Mouse (Mus musculus) CH12.LX (cell line): ENCODE data around the gene 9930021J03Rik. TPM values are rescaled to one million over a fixed set of nuclear protein-coding genes. Genes with fewer than 3 reads are reported as not detected.

Experiments
- DNase-seq: peaks from one replicate; pipeline ENCODE4 v3.0.0-alpha.2; 2013; ENCODE audit errors: extremely low read depth
- H3K27ac ChIP-seq: 2 replicates; pipeline ENCODE4 v1.5.1; 2012; ENCODE audit warnings: low read depth, mild to moderate bottlenecking, control low read depth, moderate library complexity; ENCODE audit not compliant: insufficient read depth
- H3K27me3 ChIP-seq: replicated peaks from 2 replicates; pipeline ENCODE3; 2012; ENCODE audit warnings: inconsistent platforms
- H3K36me3 ChIP-seq, 2 experiments: replicated peaks in 1 of 2; 2 replicates each; pipeline versions ENCODE3 to v1.6.1; 2012; ENCODE audit warnings: inconsistent platforms in 1 of 2, low read length in 1 of 2, mild to moderate bottlenecking in 1 of 2, mixed read lengths in 1 of 2, moderate library complexity in 1 of 2; ENCODE audit not compliant: control insufficient read depth in 1 of 2, insufficient read depth in 1 of 2
- H3K4me1 ChIP-seq, 2 experiments: 2 replicates each; pipeline ENCODE4 v1.6.1; 2012; ENCODE audit warnings: inconsistent platforms in 1 of 2, moderate library complexity in 1 of 2; ENCODE audit not compliant: insufficient read depth in 2 of 2, control insufficient read depth in 1 of 2
- H3K4me2 ChIP-seq: 2 replicates; pipeline ENCODE4 v1.6.1; 2012; ENCODE audit warnings: low read depth, mild to moderate bottlenecking, control low read depth; ENCODE audit not compliant: poor library complexity, insufficient read depth, severe bottlenecking
- H3K4me3 ChIP-seq, 3 experiments: fragments of 150-350 bp in 1 of 3; sonication (generic) in 1 of 3; replicated peaks in 1 of 3; 2 replicates each; pipeline versions ENCODE3 to v1.5.1; 2011 to 2012; ENCODE audit warnings: low read depth in 2 of 3, low read length in 2 of 3, mild to moderate bottlenecking in 2 of 3, moderate library complexity in 2 of 3, control low read depth in 1 of 3, improper control_type of control experiment in 1 of 3, inconsistent platforms in 1 of 3, mixed read lengths in 1 of 3; ENCODE audit not compliant: poor library complexity in 1 of 3
- H3K79me2 ChIP-seq: replicated peaks from 2 replicates; pipeline ENCODE4 v1.6.1; 2012; ENCODE audit warnings: mild to moderate bottlenecking, moderate library complexity; ENCODE audit not compliant: control insufficient read depth, poor library complexity, insufficient read depth, severe bottlenecking; ENCODE audit errors: extremely low read depth
- H3K9ac ChIP-seq: 2 replicates; pipeline ENCODE4 v1.6.1; 2012; ENCODE audit warnings: low read depth, mild to moderate bottlenecking, control low read depth, moderate library complexity; ENCODE audit not compliant: insufficient read depth
- H3K9me3 ChIP-seq: replicated peaks from 2 replicates; pipeline ENCODE3; 2012; ENCODE audit warnings: low read length, inconsistent platforms, mixed read lengths
- BHLHE40 ChIP-seq: IDR thresholded peaks from 2 replicates; pipeline ENCODE4 v1.6.1; 2011; ENCODE audit warnings: mild to moderate bottlenecking, low read depth, low read length, improper control_type of control experiment
- CHD1 ChIP-seq: IDR thresholded peaks from 2 replicates; pipeline ENCODE4 v1.6.1; 2012; ENCODE audit warnings: low read depth, low read length, improper control_type of control experiment, inconsistent platforms
- CTCF ChIP-seq, 2 experiments: IDR thresholded peaks in 1 of 2; conservative IDR thresholded peaks in 1 of 2; 2 replicates each; pipeline ENCODE4 v1.5.1; 2011 to 2012; ENCODE audit warnings: low read depth in 2 of 2, low read length in 2 of 2, improper control_type of control experiment in 1 of 2, inconsistent platforms in 1 of 2, mild to moderate bottlenecking in 1 of 2, moderate library complexity in 1 of 2
- E2F4 ChIP-seq: IDR thresholded peaks from 2 replicates; pipeline ENCODE4 v1.6.1; 2011; ENCODE audit warnings: low read depth, low read length, improper control_type of control experiment; ENCODE audit not compliant: insufficient replicate concordance
- EP300 ChIP-seq: IDR thresholded peaks from 2 replicates; pipeline ENCODE4 v1.6.1; 2011; ENCODE audit warnings: low read length, improper control_type of control experiment
- GABPA ChIP-seq: IDR thresholded peaks from 2 replicates; pipeline ENCODE4 v1.6.1; 2012; ENCODE audit warnings: low read depth, low read length, improper control_type of control experiment, inconsistent platforms; ENCODE audit not compliant: insufficient replicate concordance
- HCFC1 ChIP-seq: IDR thresholded peaks from 2 replicates; pipeline ENCODE4 v1.6.1; 2012; ENCODE audit warnings: low read depth, mild to moderate bottlenecking, inconsistent platforms, low read length, improper control_type of control experiment
- MAZ ChIP-seq: IDR thresholded peaks from 2 replicates; pipeline ENCODE4 v1.6.1; 2012; ENCODE audit warnings: low read depth, mild to moderate bottlenecking, inconsistent platforms, low read length, improper control_type of control experiment, moderate library complexity
- MEF2A ChIP-seq: IDR thresholded peaks from 2 replicates; pipeline ENCODE4 v1.6.1; 2014; ENCODE audit warnings: low read depth, mild to moderate bottlenecking, inconsistent platforms, low read length, improper control_type of control experiment, borderline replicate concordance
- MXI1 ChIP-seq: IDR thresholded peaks from 2 replicates; pipeline ENCODE4 v1.6.1; 2011; ENCODE audit warnings: mild to moderate bottlenecking, low read depth, low read length, improper control_type of control experiment
- NELFE ChIP-seq: IDR thresholded peaks from 2 replicates; pipeline ENCODE4 v1.6.1; 2011; ENCODE audit warnings: low read depth, low read length, improper control_type of control experiment
- PAX5 ChIP-seq: IDR thresholded peaks from 2 replicates; pipeline ENCODE4 v1.6.1; 2012; ENCODE audit warnings: low read length, inconsistent platforms, mixed read lengths
- POLR2A ChIP-seq: IDR thresholded peaks from 2 replicates; pipeline ENCODE4 v1.6.1; 2011; ENCODE audit warnings: low read depth, mild to moderate bottlenecking, improper control_type of control experiment, low read length
- POLR2AphosphoS2 ChIP-seq: IDR thresholded peaks from 2 replicates; pipeline ENCODE4 v1.6.1; 2011; ENCODE audit warnings: low read depth, low read length, improper control_type of control experiment
- RAD21 ChIP-seq: IDR thresholded peaks from 2 replicates; pipeline ENCODE4 v1.6.1; 2011; ENCODE audit warnings: low read depth, mild to moderate bottlenecking, low read length, improper control_type of control experiment, moderate library complexity
- RCOR1 ChIP-seq: conservative IDR thresholded peaks from 2 replicates; pipeline ENCODE4 v1.6.1; 2012; ENCODE audit warnings: low read depth, mild to moderate bottlenecking, inconsistent platforms, low read length, improper control_type of control experiment
- SIN3A ChIP-seq: IDR thresholded peaks from 2 replicates; pipeline ENCODE4 v1.6.1; 2012; ENCODE audit warnings: low read length, improper control_type of control experiment, inconsistent platforms
- SMC3 ChIP-seq: IDR thresholded peaks from 2 replicates; pipeline ENCODE4 v1.6.1; 2011; ENCODE audit warnings: low read depth, low read length, improper control_type of control experiment
- TBP ChIP-seq: conservative IDR thresholded peaks from 2 replicates; pipeline ENCODE4 v1.6.1; 2011; ENCODE audit warnings: low read depth, low read length, improper control_type of control experiment
- TCF12 ChIP-seq: IDR thresholded peaks from 2 replicates; pipeline ENCODE4 v1.6.1; 2014; ENCODE audit warnings: low read depth, mild to moderate bottlenecking, inconsistent platforms, low read length, improper control_type of control experiment
- UBTF ChIP-seq: IDR thresholded peaks from 2 replicates; pipeline ENCODE4 v1.6.1; 2012; ENCODE audit warnings: low read depth, mild to moderate bottlenecking, inconsistent platforms, low read length, improper control_type of control experiment, moderate library complexity
- USF1 ChIP-seq: IDR thresholded peaks from 2 replicates; pipeline ENCODE4 v1.6.1; 2014; ENCODE audit warnings: low read depth, mild to moderate bottlenecking, inconsistent platforms, low read length, improper control_type of control experiment
- ZC3H11A ChIP-seq: IDR thresholded peaks from 2 replicates; pipeline ENCODE4 v1.6.1; 2012; ENCODE audit warnings: low read depth, mild to moderate bottlenecking, inconsistent platforms, low read length, improper control_type of control experiment
- ZKSCAN1 ChIP-seq: IDR thresholded peaks from 2 replicates; pipeline ENCODE4 v1.6.1; 2012; ENCODE audit warnings: low read depth, inconsistent platforms, low read length, improper control_type of control experiment, borderline replicate concordance
- ZMIZ1 ChIP-seq: IDR thresholded peaks from 2 replicates; pipeline ENCODE4 v1.6.1; 2012; ENCODE audit warnings: low read depth, mild to moderate bottlenecking, inconsistent platforms, low read length, improper control_type of control experiment
- dilution Hi-C: fragments of 300-500 bp; cut with MboI; formaldehyde crosslinking; loops from 2 replicates; pipeline ENCODE4 v1.14.3; 2020; ENCODE audit warnings: low sequenced_read_pairs; ENCODE audit not compliant: extremely low pct_unique_long_range_greater_than_20kb, extremely low pct_ligation_motif_present
- in situ Hi-C: fragments of 300-500 bp; cut with MboI; formaldehyde crosslinking; loops from 3 replicates; pipeline ENCODE4 v1.14.3; 2019; ENCODE audit warnings: low sequenced_read_pairs, low pct_ligation_motif_present, low pct_unique_long_range_greater_than_20kb, mixed read lengths
- polyA plus RNA-seq: library from polyadenylated mRNA; unstranded; fragments of >175 nt; gene quantifications from 2 replicates; pipeline ENCODE4 v1.2.1, GENCODE M21; 2012; ENCODE audit warnings: low read depth; ENCODE audit not compliant: insufficient read length
- total RNA-seq, 2 experiments: library from RNA; depleted of rRNA; stranded (reverse); fragments of 300-350 nt in 1 of 2; fragments of >200 nt in 1 of 2; gene quantifications; 2 replicates each; pipeline ENCODE4 v1.2.3; 2012 to 2014

Gene 9930021J03Rik
- total and polyA plus RNA-seq, 3 experiments, result 4.2 to 8.7 (median 7.8) TPM

DNA sequence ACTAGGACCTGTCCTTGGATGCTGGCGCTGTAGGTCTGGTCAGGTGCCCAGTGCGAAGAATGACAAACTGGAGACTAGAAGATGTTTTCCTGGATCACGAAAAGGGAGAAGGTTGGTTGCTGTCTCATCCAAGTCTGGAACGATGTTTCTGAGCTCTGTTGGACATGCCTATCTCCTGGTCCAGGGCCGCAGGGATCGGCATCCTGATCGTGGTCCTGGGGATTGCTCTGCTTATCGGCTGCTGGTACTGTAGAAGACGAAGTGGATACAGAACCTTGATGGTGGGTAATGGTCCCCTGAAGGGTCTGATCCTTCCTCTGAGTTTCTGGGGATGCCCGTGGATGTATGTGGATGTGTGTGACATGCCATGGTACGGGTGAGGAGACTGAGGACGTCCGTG lies 101.4 kb downstream of the 9930021J03Rik start:
- DNase-seq, result no peak
- dilution Hi-C loops (no loop called here), in situ Hi-C loops (loop anchor here (10.0 kb wide), 1 partner anchor 110 kb away; the partner anchor contains the start of gene Ranbp6)
- TF ChIP-seq SIN3A (no peak), GABPA (no peak), NELFE (no peak), HCFC1 (no peak), E2F4 (no peak), POLR2A (no peak), CTCF (conservative IDR thresholded peaks at IDR 0.05 in 1 of 2, IDR thresholded peaks at IDR 0.05 in 1 of 2; ENCODE audit: low read depth in 2 of 2, low read length in 2 of 2) (no peak), SMC3 (no peak), RAD21 (no peak), MXI1 (no peak), MEF2A (no peak), RCOR1 (no peak)
- Histone ChIP-seq H3K4me3 (no peak overlapping the region), H3K36me3 (no peaks in the 10 kb centered on the region), H3K27ac (no peak overlapping the region), H3K79me2 (no peaks in the 10 kb centered on the region), H3K4me1 (peaks cover 4 to 36% of the 10 kb centered on the region in 2 experiments), H3K9ac (no peak overlapping the region), H3K27me3 (no peaks in the 10 kb centered on the region), H3K4me2 (no peak overlapping the region), H3K9me3 (no peaks in the 10 kb centered on the region)

DNA sequence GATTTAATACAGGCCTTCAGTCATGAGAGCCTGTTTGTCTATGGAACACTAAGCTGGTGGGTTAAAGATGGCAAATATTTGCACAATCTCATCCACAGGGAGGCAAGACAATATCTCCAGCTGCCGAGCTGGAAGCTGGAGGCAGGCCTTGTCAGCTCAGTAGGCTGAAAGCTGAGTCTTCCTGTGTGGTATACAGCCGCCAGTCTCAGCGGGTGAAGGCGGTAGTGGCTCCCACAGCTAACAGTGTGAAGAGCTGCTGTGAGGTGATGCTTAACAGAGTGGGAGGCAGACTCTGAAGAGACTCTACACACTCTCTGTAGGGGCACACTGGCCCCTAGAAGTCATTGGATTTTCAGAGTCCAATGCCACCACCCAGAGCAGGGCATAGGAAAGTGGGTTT lies 104.1 kb downstream of the 9930021J03Rik start:
- H3K9ac ChIP-seq, result no peak overlapping the region
- no peak for TF ChIP-seq CHD1
- TF ChIP-seq E2F4, result no peak
- TF ChIP-seq USF1, result no peak
- TF ChIP-seq TBP, result no peak
- no peak for TF ChIP-seq POLR2AphosphoS2
- TF ChIP-seq ZKSCAN1, result no peak
- TF ChIP-seq BHLHE40, result no peak
- no peak for TF ChIP-seq EP300
- TF ChIP-seq POLR2A, result no peak
- no peak for TF ChIP-seq PAX5
- no peak for TF ChIP-seq MAZ
- TF ChIP-seq TCF12, result no peak
- TF ChIP-seq ZMIZ1, result no peak
- no peak for TF ChIP-seq MEF2A
- TF ChIP-seq MXI1, result no peak
- TF ChIP-seq NELFE, result no peak
- TF ChIP-seq UBTF, result no peak
- TF ChIP-seq ZC3H11A, result no peak
- TF ChIP-seq, all 38 proteins: peak for 0
- DNase-seq, result no peak
- H3K27me3 ChIP-seq, result no peaks in the 10 kb centered on the region
- H3K36me3 ChIP-seq, result no peaks in the 10 kb centered on the region
- in situ Hi-C loops (loop anchor here (10.0 kb wide), 1 partner anchor 113 kb away; the partner anchor contains the start of gene Ranbp6), dilution Hi-C loops (no loop called here)
- no peak overlapping the region for H3K27ac ChIP-seq
- peaks cover 0 to 15% of the 10 kb centered on the region in 2 experiments; a peak in 3 of 4 replicates for H3K4me1 ChIP-seq
- H3K4me2 ChIP-seq, result no peak overlapping the region
- no peaks in the 10 kb centered on the region for H3K79me2 ChIP-seq
- no peak overlapping the region for H3K4me3 ChIP-seq
- H3K9me3 ChIP-seq, result no peaks in the 10 kb centered on the region
